Mouse (Mus musculus) urinary bladder, postnatal 14 days (tissue): ENCODE data around the gene Bphl.

Source experiments
- DNase-seq: peaks from one replicate; pipeline ENCODE4 v3.0.0; 2021; ENCODE audit warnings: low spot score

Gene Bphl

DNA sequence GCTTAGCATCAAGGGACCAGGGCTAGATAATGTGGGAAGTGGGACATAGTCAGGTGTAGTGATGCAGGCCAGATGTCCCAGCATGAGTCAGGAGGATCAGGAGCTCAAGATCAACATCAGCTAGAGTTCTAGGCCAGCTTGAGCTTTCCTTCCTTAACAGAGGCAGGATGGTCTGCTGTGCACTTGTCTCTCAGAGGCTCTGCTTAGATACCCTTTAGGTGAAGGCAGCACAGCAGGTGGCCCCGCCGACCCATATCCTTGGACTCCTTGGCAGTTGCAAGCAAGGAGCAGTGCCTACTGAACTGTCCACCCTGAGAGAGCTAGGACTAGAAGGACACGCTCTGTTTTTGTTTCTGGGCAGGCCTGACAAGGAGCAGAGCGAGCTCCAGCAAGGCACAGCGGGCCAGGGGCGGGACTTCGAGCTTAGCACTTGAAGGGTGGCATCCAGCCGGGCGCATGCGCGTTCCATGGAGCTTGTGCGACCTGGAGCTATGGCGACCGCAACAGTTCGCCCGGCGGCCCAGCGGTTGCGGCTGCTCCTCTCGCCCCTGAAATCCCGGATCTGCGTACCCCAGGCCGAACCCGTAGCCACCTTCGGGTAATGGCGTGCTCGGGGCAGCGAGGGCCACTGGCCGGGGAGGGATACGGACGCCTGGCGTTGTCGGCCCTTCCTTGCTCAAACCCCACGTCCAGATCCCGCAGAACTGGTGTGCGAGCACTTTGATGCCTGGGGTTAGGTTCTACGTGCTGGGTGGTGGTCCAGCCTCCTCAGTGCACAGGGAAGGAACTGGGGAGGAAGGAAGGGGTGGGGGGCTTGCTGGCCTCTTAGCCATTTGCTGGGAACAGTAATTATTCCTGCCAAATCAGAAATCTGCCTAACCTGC, at the start of gene Bphl:
TSS of gene Bphl (plus strand) at position 426 of the 884 bp plus-strand sequence.
- DNase-seq: peak; percentile 94

DNA sequence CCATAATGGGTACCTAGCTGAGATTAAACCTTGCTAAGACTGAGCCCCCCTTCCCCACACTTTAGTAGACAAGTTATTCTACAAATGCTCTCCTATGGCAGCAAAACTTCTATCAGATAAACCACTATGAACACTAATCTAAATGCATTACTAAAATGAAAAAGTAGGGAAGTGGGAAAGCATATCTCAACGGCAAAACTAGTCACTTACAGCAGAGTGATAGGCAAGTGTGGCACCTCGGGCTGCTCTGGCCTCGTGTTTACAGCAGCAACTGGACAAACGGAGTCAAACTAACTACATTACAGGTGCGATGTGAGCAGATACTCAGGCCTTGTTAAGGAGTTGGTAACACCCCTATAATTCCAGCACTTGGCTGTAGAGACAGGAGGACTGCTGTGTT, 47.8 kb upstream of the Bphl start:
- DNase-seq: no peak

DNA sequence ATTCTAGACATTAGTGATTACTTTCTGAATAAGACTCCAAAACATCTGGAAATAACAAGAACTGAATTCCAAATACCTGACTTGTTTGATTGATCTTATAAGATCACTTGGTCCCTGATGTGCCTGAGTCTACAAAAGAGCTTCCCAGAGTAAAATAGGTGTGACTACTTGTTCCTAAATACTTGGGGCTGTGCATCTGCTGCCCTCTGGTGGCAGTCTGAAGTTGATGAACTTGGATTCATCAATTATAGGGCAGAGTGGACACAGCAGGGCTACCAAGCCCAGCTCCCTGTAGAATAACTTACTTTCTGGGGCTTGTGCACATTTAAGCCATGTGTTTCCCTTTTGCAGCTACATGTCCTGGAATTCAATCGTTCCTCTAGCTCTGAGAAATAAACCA, 42.2 kb upstream of the Bphl start:
- peak; percentile 80 for DNase-seq

DNA sequence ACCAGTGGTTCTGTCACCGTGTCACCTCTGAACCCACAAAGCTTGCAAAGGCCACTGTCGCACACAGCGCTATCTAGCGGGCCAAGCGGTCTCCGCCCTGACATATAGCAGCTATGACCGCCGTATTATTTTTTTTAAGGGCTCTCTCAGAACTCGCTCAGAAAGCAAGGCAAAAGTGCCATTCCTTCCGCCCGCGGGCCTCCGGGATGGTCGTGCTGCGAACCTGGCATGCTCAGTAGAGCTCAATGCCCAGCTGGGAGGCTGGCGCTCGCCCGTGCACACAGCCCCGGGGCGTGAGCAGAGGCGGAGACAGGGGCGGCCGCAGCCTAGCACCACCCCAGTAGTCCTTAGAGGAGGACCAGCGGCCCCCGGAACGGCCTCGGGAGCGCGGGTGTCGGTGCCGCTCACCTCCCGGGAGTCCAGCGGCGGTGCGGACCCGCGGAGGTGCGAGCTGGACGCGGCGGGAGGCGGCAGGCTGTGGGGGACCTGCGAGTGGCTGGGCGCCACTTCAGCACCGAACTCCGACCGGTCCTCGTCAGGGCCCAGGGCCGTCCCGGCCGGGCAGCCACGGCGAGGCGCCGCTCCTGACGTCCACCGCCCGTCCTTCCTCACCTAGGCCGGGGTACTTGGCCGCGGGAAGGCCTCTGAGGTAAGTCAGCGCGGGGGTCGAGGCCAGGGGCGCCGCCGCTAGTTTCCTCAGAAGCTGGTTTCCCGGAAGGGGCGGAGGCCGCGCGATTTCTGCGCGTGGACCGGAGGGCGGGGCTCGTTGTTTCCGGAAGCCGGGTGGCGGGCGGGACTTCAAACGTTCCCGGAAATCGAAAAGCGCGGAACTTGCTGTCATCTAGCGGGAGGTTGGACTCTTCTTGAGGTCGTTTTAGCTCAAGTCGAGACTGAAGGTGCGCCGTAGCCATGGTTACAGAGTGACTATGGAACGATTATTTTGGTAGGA, 35.1 kb upstream of the Bphl start, which contains the start of the genes Ripk1 and Serpinb6a:
TSS of gene Ripk1 (plus strand) at position 306 of the 949 bp plus-strand sequence.
TSS of gene Serpinb6a (minus strand) at position 737 of the 949 bp plus-strand sequence.
- peak; percentile 91 for DNase-seq

DNA sequence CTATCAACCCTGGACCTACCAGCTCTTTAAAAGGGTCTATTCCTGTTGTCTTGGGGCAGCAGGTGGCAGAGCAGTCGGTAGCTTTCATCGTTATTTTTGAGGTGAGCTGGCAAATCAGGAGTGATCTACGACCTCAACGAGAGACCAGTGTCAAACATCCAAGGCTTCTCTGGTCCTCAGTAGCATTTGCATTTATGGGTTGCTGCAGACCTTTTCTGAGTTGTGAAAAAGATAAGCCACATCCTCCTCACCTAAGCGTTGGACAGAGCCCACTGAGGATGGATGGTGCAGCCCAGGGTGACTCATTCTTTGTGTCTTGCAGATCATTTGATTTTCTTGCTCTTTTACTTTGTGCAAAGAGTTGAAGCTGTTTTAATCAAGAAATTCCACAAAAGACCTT, 34.3 kb upstream of the Bphl start:
- no peak for DNase-seq

DNA sequence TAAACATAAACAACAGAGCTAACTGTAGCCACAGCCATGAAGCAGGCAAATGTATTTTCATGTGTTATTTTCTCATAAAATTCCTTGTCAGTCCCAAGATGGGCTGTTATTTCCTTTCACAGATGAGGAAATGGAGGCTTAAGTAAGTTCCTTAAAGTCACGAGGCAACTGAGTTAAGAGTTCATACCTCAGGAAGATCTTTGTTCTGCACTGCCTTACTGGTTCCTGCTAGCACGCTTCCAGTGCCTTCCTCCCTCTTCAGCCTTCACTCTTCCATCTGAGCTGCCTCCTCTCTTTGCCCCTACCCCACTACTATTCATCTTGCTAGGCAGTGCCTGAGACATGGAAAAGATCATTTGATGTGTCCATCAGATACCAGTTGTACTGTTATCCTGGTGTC, 30.2 kb upstream of the Bphl start:
- DNase-seq: no peak

DNA sequence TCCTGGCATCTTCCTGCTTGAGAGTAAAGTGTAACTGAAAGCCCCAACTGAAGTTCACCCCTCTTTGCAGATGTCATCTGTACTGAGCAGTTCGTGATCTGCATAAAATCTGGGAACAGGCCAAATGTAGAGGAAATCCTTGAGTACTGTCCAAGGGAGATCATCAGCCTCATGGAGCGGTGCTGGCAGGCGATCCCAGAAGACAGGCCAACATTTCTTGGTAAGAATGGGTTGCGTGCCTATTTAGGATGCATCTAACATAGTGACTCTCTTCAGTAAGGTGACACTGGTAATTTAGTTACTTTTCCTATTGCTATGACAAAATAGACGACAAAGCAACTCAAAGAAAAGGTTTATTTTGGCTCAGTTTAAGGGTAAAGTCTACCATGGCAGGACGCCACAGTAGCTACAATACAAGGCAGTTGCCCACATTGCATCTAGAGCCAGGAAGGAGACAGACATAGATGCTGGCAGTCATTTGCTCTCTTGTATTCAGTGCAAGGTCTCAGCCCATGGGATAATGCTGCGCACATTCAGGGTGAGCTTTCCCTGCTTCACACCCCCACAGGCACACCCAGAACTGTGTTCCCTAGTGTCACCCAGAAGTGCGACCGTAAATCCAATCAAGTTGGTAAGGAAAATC, 20.3 kb upstream of the Bphl start:
- no peak for DNase-seq

DNA sequence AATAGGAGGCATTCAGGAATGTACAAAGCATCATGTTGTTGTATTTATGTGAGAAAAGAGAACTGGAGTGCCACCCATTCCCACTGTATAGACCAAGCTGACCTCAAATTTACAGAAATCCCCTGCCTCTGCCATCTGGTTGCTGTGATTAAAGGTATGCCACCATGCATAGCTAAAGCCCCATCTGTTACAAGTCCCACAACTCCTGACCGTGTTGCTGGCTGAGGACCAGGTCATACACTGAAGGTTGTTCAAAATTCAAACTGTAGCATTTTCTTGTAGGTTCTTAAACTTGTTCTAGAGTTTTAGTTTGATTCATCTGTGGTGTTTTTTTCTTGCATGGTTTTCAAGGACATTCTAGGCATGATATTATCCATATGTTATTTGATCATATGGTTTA, 18.9 kb upstream of the Bphl start:
- DNase-seq: no peak

DNA sequence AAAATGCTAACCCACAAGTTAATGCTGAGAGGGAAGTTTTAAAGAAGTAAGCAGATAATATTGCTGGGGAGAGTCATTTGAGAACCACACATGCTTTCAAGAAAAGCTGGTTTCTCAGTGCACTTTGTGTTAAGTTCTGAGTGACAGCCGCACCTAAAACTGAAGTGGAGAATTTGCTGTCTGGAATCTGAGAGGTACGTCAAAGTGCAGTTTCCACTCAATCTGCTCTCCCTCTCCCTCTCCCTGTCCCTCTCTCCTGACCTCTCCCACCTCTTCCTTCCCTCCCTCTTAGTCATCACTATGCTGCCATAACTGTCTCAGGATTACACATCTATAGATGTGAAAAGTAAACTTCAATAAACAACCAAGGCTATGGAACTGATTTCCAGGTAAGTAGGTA, 15.4 kb upstream of the Bphl start:
- no peak for DNase-seq

DNA sequence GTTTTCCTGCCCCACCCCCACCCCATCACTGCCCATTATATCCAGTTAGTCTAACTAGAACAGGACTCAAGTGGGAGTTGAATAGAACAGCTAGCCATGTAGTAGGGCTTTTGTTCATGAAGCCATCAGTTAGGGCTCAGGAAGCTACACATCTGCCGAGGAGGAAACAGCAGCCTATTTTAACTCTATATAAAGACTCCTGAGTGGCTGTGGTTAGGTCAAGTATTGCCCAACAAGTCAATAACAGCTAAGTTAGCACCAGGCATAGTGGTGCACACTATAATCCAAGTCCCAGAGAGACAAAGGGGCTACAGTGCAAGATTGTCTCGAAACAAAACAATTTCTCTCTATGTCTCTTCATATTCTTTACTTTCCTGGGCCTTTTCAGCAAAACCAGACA, 5.4 kb upstream of the Bphl start:
- no peak for DNase-seq

DNA sequence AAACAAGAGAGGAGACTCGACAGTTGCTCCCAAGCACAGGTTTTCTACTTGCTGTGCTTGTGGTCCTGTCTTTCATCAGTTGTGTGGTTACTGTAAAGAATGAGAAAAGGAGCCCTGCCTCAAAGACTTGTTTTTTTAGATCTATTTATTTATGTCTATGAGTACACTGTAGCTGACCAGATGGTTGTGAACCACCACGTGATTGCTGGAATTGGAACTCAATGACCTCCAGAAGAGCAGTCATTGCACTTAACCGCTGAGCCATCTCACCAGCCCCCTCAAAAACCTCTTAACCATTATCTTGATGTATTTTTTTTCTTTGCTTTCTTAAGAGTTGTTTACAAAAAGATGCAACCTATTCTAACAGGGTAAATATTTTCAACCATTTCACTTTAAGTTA, 2.0 kb upstream of the Bphl start:
- DNase-seq: no peak

DNA sequence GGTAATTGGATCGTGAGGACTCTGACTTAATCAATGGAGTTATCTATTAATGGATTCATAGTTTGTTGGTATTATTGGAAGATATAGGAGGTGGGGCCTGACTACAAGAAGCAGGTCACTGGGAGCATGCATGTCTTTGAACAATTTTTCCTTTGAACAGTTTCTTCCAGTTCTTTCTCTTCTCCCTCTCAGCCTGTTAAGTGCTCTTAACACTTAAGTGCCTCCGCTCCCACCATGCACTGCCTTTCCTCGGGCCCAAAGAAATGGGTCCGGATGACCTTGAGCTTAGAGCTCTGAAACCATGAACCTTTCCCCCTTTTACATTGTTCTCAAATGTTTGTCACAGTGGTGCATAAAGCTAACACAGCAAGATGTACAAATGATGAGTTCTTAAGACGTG, 671 bp upstream of the Bphl start:
- peak; percentile 2 for DNase-seq

DNA sequence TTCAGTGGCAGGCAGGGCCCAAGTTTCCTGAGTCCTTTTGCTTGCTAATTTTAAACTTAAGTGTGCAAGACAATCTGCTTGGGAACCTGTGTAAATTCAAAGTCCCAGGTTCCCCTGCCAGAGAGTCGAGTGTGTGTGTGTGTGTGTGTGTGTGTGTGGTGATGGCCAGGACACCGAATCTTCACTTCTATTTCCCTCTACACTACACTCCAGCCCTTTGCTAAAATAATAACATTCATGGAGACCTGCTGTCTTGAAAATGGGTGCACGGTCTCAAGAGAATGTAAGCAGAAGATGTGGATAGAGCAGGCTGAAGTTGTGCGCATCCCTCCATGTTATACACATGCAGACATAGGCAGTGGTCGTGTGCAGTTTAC, 647 bp downstream of the Bphl start:
- no peak for DNase-seq

DNA sequence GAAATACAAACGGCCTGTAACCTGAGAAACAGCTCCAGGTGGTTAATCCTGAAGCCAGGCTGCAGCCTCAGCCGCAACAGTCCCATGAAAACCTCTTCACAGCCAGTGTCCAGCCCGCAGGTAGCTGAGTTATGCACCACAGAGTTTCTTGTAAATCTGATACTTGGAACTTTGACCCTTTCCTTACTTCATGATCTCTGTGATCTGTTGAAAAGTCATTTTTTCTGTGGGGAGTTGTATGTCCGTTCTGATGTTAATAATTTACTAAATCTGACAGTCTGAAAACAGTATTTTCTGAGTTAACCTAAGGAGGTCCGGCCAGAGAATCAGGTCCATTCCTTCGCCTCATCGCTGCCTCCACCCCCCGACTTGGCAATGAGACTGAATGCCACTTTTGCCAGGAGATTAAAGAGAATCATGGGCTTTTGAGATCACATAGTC, 1.5 kb downstream of the Bphl start:
- DNase-seq: peak; percentile 3

DNA sequence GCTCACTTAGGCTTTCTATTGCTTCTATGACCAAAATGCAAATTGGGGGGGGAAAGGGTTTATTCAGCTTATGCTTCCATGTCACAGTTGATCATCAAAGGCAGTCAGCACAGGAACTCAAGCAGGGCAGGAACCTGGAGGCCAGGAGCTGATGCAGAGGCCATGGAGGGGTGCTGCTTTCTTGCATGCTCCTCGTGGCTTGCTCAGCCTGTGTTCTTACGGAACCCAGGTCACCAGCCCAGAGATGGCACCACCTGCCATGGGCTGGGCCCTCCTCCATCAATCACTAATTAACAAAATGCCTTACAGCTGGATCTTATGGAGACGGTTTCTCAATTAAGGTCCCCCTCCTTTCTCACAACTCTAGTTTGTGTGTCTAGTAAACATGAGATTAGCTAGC, 2.7 kb downstream of the Bphl start:
- peak; percentile 1 for DNase-seq

DNA sequence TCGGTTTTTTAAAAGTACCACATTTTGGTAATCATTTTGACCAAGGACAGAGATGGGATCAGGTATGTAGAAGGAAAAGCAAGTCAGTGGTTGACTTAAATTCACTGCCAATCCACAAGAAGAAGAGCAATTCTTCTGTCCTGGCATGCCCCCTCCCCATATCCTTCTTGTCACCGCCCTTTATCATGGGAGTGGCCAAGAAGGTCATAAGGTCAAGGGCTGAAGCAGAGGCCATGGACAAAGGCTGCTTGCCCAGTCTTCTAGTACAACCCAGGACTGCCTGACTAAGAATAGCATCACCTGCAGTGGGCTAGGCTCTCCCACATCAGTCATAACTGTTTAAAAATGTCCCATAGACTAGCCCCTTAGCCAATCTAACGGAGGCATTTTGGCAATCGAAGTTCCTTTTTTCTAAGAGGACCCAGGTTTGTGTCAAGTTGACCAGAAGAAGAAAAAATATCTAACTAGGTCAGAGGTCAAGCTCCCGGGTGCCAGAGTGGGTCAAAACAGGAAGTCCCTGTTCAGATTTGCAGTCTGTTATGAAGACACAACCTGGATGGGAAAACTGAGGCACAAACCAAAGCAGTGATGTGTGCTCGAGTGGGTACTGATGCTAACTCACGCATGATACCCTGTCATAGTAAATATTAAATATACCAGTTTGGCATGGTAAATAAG, 6.5 kb downstream of the Bphl start:
- peak; percentile 1 for DNase-seq

DNA sequence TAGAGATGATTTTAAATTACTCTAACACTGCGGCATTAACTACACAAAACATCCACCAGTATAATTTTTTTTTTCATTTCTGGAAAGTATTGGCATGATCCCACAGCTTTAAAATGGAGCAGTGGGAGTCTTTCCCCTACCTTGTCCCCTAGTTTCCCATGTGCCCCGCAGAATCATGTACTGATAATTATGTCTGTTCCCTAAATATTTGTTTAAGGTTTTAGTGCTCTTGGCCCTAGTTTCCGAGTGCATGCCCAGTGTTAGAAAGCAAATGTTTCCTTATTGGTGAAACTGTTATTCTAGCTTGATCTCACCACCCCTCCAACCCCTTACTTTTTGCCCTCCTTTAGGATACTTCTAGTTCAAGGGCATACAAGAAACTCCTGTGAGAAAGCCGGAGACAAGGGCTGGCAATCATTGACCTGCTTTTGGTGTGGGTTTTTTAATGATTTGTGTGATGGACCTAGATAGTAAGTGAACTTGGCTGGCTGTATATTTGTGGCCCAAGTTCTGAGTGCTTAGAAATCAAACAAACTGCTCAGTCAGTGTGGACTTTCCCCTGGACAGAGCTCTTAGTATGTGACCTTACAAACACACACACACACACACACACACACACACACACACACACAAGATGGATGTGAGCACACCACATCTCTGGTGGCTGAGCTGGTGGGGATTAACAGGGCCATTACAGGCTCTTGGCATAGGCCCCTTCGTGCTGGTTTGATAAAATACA, 8.3 kb downstream of the Bphl start:
- peak; percentile 2 for DNase-seq

DNA sequence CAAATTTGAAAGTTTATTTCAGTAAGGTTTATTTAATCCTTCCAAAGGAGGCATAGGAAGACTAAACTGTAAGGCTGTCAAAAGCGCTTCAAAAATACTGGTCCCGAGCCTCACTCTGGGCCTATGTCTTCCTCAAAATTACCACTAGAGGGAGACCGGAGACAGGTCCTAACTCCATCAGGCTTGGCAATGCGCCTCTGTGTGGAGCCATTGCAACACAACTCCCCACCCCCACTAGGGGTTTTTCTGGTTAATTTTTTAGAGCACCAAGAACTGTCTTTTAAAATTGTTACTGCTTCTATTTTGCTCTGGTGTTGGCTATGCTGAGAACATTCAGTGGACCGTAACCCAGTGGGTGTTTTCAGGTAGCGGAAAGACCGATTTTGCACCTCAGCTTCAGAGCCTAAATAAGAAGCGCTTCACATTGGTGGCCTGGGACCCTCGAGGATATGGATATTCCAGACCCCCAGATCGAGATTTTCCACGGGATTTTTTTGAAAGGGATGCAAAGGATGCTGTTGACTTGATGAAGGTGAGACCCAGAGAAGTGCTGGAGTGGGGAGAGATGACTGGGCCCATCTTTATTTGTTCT, 9.1 kb downstream of the Bphl start:
- DNase-seq: peak; percentile 83

DNA sequence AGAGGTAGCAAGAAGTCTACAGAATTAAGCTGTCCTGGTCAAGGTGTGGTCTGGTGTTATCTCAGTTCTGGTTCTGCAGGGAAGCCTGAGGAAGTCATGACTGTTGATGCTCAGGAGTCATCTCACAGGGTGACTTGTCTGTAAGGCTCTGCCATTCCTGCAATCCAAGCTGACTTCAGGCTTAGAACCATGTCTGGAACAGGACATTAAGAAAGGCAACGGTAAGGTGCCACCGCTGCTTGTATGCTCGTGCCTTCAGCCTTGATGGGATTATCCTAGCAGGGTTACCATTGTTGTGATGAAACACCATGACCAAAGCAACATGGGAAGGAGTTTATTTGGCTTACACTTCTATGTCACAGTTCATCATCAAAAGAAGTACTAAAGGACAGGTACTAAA, 10.1 kb downstream of the Bphl start:
- DNase-seq: no peak

DNA sequence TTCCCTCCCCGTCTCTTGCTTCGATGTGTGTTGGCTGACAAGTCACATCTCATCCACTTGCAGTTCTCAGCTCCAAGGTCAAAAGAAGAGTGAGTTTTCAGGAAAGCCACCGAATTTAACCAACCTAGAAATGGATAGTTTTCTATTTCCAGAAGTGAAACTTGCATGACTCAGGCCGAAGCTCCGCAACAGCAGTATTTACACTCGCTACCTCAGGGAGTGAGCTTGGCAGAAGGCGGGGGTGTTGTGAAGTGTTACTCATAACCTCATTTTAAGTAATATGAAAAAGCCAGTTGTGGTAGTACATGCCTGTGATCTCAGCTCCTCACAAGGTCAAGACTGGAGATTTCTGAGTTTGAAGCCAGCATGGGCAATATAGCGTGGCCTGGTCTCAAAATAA, 13.1 kb downstream of the Bphl start:
- DNase-seq: no peak

DNA sequence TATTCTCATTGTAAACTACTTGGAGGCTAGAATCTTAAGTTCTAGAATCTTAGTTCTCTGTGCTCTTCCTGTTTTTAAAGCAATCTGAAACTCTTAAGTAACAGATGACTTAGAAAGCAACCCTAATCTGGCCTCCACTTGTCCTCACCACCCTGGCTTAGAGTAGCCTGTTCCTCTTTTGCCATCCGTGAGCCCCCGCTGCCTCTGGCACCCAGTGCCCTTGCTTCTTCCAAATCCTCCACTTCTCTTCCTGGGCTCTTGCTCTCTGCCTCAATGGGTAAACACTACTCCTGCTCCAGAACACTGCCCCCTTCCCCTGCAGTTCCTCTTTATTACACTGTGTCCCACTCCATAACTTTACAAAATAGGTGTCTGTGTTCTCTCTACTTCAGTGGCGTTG, 14.3 kb downstream of the Bphl start:
- DNase-seq: no peak
